Mouse (Mus musculus): Measurements from ENCODE around the gene Rbks.
"Not testable (repeated sequence)": the region's sequence is repeated elsewhere in the genome, so short reads cannot be mapped to it uniquely, and the experiment has no call there.

Gene Rbks

GRCm38 (mm10) chr5:31644847-31645246, 52.6 kb downstream of the Rbks start:
- Histone ChIP-seq H3K4me3 (replicated peaks; ENCODE audit: low read length) (no peak overlapping the region), H3K4me1 (replicated peaks; ENCODE audit: low read depth, low read length) (no peaks in the 10 kb centered on the region), H3K27me3 (ENCODE audit: insufficient read depth, low read length) (no peaks in the 10 kb centered on the region), H3K9me3 (ENCODE audit: low read length) (no peaks in the 10 kb centered on the region), H3K36me3 (ENCODE audit: insufficient read depth, low read length) (peaks cover 11% of the 10 kb centered on the region)
- TF ChIP-seq CTCF (conservative IDR thresholded peaks at IDR 0.05; ENCODE audit: low read length) = no peak
- no peak for TF ChIP-seq NANOG (IDR thresholded peaks at IDR 0.05; ENCODE audit: borderline replicate concordance, low read length)
- no peak for TF ChIP-seq POU5F1 (IDR thresholded peaks at IDR 0.05; ENCODE audit: borderline replicate concordance, low read length)

DNA sequence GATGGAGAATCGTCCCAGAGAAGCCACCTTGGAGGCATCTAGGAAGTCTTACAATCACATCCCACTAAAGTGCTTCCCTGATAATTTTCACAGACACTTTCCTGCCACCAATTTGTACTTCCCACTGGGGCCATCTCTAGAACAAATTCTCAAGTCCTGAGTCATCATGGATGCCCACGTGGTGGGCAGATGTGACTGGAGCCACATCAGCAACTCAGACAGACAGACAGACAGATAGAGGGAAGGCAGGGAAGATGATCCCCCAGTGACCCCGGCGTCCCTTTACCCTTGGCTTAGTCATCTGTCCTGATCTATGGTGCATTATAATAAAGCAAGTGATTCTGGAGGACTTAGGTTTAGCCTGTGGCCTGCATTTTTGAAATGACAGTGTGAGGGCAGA, 53.2 kb downstream of the Rbks start:
- peaks cover 11% of the 10 kb centered on the region for H3K36me3 ChIP-seq (ENCODE audit: insufficient read depth, low read length)
- TF ChIP-seq POU5F1 (IDR thresholded peaks at IDR 0.05; ENCODE audit: borderline replicate concordance, low read length) (no peak), CTCF (conservative IDR thresholded peaks at IDR 0.05; ENCODE audit: low read length) (no peak), NANOG (IDR thresholded peaks at IDR 0.05; ENCODE audit: borderline replicate concordance, low read length) (no peak)
- no peaks in the 10 kb centered on the region for H3K9me3 ChIP-seq (ENCODE audit: low read length)
- H3K27me3 ChIP-seq (ENCODE audit: insufficient read depth, low read length) = no peaks in the 10 kb centered on the region
- H3K4me1 ChIP-seq (replicated peaks; ENCODE audit: low read depth, low read length) = no peaks in the 10 kb centered on the region
- H3K4me3 ChIP-seq (replicated peaks; ENCODE audit: low read length) = no peak overlapping the region

DNA sequence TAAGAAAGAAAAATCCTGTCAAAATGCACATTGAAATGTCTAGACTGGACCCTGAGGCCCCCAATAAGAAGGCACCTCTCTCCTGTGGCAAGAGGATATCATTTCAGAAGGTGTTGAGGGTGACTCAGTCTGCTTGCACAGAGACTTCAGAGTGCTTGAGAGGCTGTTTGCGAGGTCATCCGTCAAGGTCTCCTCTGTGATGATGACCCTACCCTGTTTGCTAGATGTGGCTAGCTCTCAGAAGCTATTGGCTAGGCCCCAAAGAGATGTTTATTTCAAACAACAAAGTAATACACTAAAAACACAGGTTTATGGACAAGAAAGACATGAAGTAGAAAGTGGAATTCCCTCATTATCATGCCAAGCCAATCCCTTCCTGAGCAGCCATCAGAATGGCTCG, 55.1 kb downstream of the Rbks start:
- no peaks in the 10 kb centered on the region for H3K9me3 ChIP-seq (ENCODE audit: low read length)
- H3K4me1 ChIP-seq (replicated peaks; ENCODE audit: low read depth, low read length) = peaks cover 14% of the 10 kb centered on the region
- no peak for TF ChIP-seq NANOG (IDR thresholded peaks at IDR 0.05; ENCODE audit: borderline replicate concordance, low read length)
- TF ChIP-seq POU5F1 (IDR thresholded peaks at IDR 0.05; ENCODE audit: borderline replicate concordance, low read length) = no peak
- no peak for TF ChIP-seq CTCF (conservative IDR thresholded peaks at IDR 0.05; ENCODE audit: low read length)
- H3K27me3 ChIP-seq (ENCODE audit: insufficient read depth, low read length) = no peaks in the 10 kb centered on the region
- H3K4me3 ChIP-seq (replicated peaks; ENCODE audit: low read length) = no peak overlapping the region
- peaks cover 11% of the 10 kb centered on the region for H3K36me3 ChIP-seq (ENCODE audit: insufficient read depth, low read length)

- peaks cover 32% of the 10 kb centered on the region for H3K4me1 ChIP-seq (replicated peaks; ENCODE audit: low read depth, low read length)
- H3K36me3 ChIP-seq (ENCODE audit: insufficient read depth, low read length) = peaks cover 11% of the 10 kb centered on the region
- no peaks in the 10 kb centered on the region for H3K9me3 ChIP-seq (ENCODE audit: low read length)
- no peak overlapping the region for H3K4me3 ChIP-seq (replicated peaks; ENCODE audit: low read length)
- H3K27me3 ChIP-seq (ENCODE audit: insufficient read depth, low read length) = no peaks in the 10 kb centered on the region
- TF ChIP-seq POU5F1 (IDR thresholded peaks at IDR 0.05; ENCODE audit: borderline replicate concordance, low read length) (no peak), NANOG (IDR thresholded peaks at IDR 0.05; ENCODE audit: borderline replicate concordance, low read length) (no peak), CTCF (conservative IDR thresholded peaks at IDR 0.05; ENCODE audit: low read length) (no peak)
Observed at GRCm38 (mm10) chr5:31640542-31640941, 56.9 kb downstream of the Rbks start.

DNA sequence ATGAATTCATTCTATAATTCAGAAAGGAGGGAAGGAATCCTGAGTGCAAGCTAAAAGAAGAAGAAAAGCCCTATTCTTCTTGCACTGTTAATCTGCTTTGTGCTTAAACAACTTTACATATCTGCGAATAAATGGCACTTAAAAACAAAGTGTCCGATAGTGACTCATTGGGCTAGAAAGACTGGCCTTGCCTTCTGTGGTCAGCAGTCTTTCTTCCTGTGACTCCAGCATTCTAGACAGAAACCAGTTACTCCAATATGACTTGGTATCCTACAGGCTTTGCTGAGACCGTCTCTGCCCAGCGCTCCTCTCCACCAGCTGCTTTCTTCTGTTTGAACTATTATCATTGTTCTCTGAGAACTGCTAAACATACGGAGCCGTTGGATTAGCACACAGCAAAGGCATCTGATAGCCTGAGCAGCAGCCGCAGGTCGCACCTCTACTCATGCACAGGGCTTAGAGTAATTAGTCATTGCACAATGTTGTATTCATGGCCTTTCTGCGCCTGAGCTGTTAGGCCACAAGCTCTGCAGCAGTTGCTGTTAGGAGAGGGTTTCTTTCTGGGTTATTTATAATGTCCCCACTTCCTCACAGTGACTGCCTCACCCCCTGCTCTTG, 60.7 kb downstream of the Rbks start:
- H3K9me3 ChIP-seq (ENCODE audit: low read length) = peaks cover 8% of the 10 kb centered on the region
- H3K4me1 ChIP-seq (replicated peaks; ENCODE audit: low read depth, low read length) = peaks cover 66% of the 10 kb centered on the region
- H3K36me3 ChIP-seq (ENCODE audit: insufficient read depth, low read length) = peaks cover 13% of the 10 kb centered on the region
- TF ChIP-seq POU5F1 (IDR thresholded peaks at IDR 0.05; ENCODE audit: borderline replicate concordance, low read length) = no peak
- no peak for TF ChIP-seq NANOG (IDR thresholded peaks at IDR 0.05; ENCODE audit: borderline replicate concordance, low read length)
- TF ChIP-seq CTCF (conservative IDR thresholded peaks at IDR 0.05; ENCODE audit: low read length) = no peak
- H3K4me3 ChIP-seq (replicated peaks; ENCODE audit: low read length) = 0 out of 2 replicates have a peak overlapping the region, but pooled peaks have one; percentile 53
- H3K27me3 ChIP-seq (ENCODE audit: insufficient read depth, low read length) = no peaks in the 10 kb centered on the region

DNA sequence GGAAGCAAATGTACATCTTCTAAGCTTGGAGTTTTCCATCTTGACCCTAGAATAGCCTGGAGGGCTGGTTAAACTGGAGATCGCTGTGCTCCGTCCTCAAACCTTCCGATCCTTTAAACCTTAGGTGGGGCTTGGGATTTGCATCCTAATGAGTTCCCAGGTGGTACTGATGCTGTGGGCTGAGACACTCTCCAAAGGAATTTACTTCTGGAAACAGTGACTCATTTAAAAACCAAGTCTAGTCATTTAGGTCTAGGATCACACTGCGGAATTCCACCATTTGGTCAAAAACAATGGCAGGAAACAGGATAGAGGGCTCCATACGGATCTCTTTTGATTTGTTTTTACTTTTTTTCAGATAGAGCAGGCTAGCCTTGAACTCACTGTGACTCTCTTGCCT, 62.7 kb downstream of the Rbks start:
- TF ChIP-seq POU5F1 (IDR thresholded peaks at IDR 0.05; ENCODE audit: borderline replicate concordance, low read length) (no peak), NANOG (IDR thresholded peaks at IDR 0.05; ENCODE audit: borderline replicate concordance, low read length) (0 out of 2 replicates have a peak, but pooled peaks have one; percentile 4)
- H3K9me3 ChIP-seq (ENCODE audit: low read length) = peaks cover 16% of the 10 kb centered on the region
- H3K36me3 ChIP-seq (ENCODE audit: insufficient read depth, low read length) = peaks cover 12% of the 10 kb centered on the region
- peaks cover 79% of the 10 kb centered on the region for H3K4me1 ChIP-seq (replicated peaks; ENCODE audit: low read depth, low read length)
- H3K27me3 ChIP-seq (ENCODE audit: insufficient read depth, low read length) = no peaks in the 10 kb centered on the region
- peak overlapping the region; percentile 53 for H3K4me3 ChIP-seq (replicated peaks; ENCODE audit: low read length)

GRCm38 (mm10) chr5:31634161-31634560, 63.3 kb downstream of the Rbks start:
- Histone ChIP-seq H3K36me3 (ENCODE audit: insufficient read depth, low read length) (peaks cover 12% of the 10 kb centered on the region), H3K4me1 (replicated peaks; ENCODE audit: low read depth, low read length) (peaks cover 84% of the 10 kb centered on the region), H3K27me3 (ENCODE audit: insufficient read depth, low read length) (no peaks in the 10 kb centered on the region), H3K9me3 (ENCODE audit: low read length) (peaks cover 16% of the 10 kb centered on the region), H3K4me3 (replicated peaks; ENCODE audit: low read length) (peak overlapping the region; percentile 53)
- no peak for TF ChIP-seq POU5F1 (IDR thresholded peaks at IDR 0.05; ENCODE audit: borderline replicate concordance, low read length)
- no peak for TF ChIP-seq NANOG (IDR thresholded peaks at IDR 0.05; ENCODE audit: borderline replicate concordance, low read length)
- no peak for TF ChIP-seq CTCF (conservative IDR thresholded peaks at IDR 0.05; ENCODE audit: low read length)

GRCm38 (mm10) chr5:31631169-31631568, 66.3 kb downstream of the Rbks start:
- Histone ChIP-seq H3K9me3 (ENCODE audit: low read length) (peaks cover 16% of the 10 kb centered on the region), H3K36me3 (ENCODE audit: insufficient read depth, low read length) (peaks cover 12% of the 10 kb centered on the region), H3K4me1 (replicated peaks; ENCODE audit: low read depth, low read length) (peaks cover 88% of the 10 kb centered on the region), H3K4me3 (replicated peaks; ENCODE audit: low read length) (0 out of 2 replicates have a peak overlapping the region, but pooled peaks have one; percentile 2)
- H3K27me3 ChIP-seq (ENCODE audit: insufficient read depth, low read length) = not testable (repeated sequence)

DNA sequence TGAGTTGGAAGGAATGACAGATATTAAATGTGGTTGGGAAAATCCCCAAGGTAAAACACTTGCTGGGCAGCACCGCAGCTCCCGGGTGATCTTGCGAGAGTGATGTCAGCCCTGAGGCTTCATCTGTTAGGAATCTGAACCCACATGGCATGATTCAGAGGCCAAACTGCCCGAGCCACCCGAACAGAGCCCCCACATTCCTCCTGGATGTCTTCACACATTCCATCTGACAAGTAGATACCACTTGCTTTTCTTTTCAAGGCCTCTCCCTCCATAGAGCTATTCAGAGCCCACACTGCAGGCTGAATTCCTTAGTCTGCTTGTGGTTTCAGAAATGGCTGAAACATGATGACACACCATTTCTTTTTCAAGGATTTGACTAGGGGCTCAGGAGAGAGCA, 67.4 kb downstream of the Rbks start:
- Histone ChIP-seq H3K4me1 (replicated peaks; ENCODE audit: low read depth, low read length) (peaks cover 85% of the 10 kb centered on the region), H3K9me3 (ENCODE audit: low read length) (peaks cover 16% of the 10 kb centered on the region), H3K27me3 (ENCODE audit: insufficient read depth, low read length) (no peaks in the 10 kb centered on the region), H3K4me3 (replicated peaks; ENCODE audit: low read length) (peak overlapping the region; percentile 52; the same call in 1 of the 2 replicates), H3K36me3 (ENCODE audit: insufficient read depth, low read length) (peaks cover 17% of the 10 kb centered on the region)
- TF ChIP-seq NANOG (IDR thresholded peaks at IDR 0.05; ENCODE audit: borderline replicate concordance, low read length) = no peak
- TF ChIP-seq CTCF (conservative IDR thresholded peaks at IDR 0.05; ENCODE audit: low read length) = no peak

Data from E14TG2a.4 (cell line).